32 mouse cellular contexts compared by ENCODE assay signal in genomic region chr10:77798164-77798920, GRCm38 (mm10). TPM values are rescaled to one million over a fixed set of nuclear protein-coding genes. Genes with fewer than 3 reads are reported as not detected.
DNase-seq lines count a peak whose midpoint lies in the region; ATAC-seq lines count a peak whose summit lies in the region.
"Not testable (repeated sequence)": the region's sequence is repeated elsewhere in the genome, so short reads cannot be mapped to it uniquely, and the experiment has no call there.
"Had no signal": no experiment of that assay in that cellular context is flagged by ENCODE, and none has a peak within 500 bp of the region (broad histone marks: within the 10 kb centered on the region; RNA-seq: fewer than 3 reads in every experiment).

No protein-coding gene starts in this region.

- H3K27me3 ChIP-seq in forebrain, embryonic 12.5 days = not testable (repeated sequence)

- not testable (repeated sequence) for H3K4me2 ChIP-seq in forebrain, embryonic 12.5 days

- H3K36me3 ChIP-seq in forebrain, embryonic 12.5 days (replicated peaks) = not testable (repeated sequence)

- H3K9me3 ChIP-seq in forebrain, embryonic 12.5 days = not testable (repeated sequence)

- H3K9ac ChIP-seq in forebrain, embryonic 12.5 days = not testable (repeated sequence)

- DNase-seq in cerebellum, adult 9-10 months = peak; percentile 26
- DNase-seq in heart, adult 18-20 months = peak; percentile 6 to 7
- peak; percentile 31 to 50 for DNase-seq in heart, postnatal 10 days
- DNase-seq in kidney, postnatal 10 days = peak; percentile 27
- peak; percentile 16 for DNase-seq in mesoderm, embryonic 11.5 days (ENCODE audit: low read depth, low spot score)
- peak; percentile 12 for DNase-seq in neural tube, embryonic 10.5 days (ENCODE audit: extremely low spot score, low spot score)

- peaks cover 16% of the 10 kb centered on the region; the same call in 1 of the 2 replicates for H3K4me1 ChIP-seq in forebrain, embryonic 12.5 days

- peak overlapping the region; percentile 70 for H3K27ac ChIP-seq in forebrain, embryonic 12.5 days

- WGBS in forebrain, embryonic 12.5 days = 27% methylated on average over 3 of the region's 3 CpGs

- ATAC-seq in forebrain, embryonic 12.5 days (ENCODE audit: low FRiP score) = not testable (repeated sequence)

- intact Hi-C loops in heart, postnatal 10 days (cut with DNase I) = not testable (repeated sequence)

- H3K4me3 ChIP-seq in forebrain, embryonic 12.5 days (replicated peaks) = not testable (repeated sequence)

RNA-seq across cellular contexts. Expression of gene Gm19668, which starts 0.6 kb away (rescaled TPM):
- not detected in 2 replicates for polyA plus RNA-seq in forebrain, embryonic 12.5 days (2016; fragmentation: Nextera tagmentation; extraction: Ambion mirVana)
- not detected for total RNA-seq in heart, adult 18-20 months (2021)
- not detected for total RNA-seq in heart, postnatal 10 days (2021)
- total RNA-seq: adrenal gland, adult 18-20 months; adrenal gland, postnatal 36 days; CH12.LX; gastrocnemius, postnatal 10 days; granulocyte monocyte progenitor cell, adult 5-6 weeks; layer of hippocampus, adult 18-20 months; layer of hippocampus, postnatal 14 days; left cerebral cortex, adult 8-10 months had no signal
- polyA plus RNA-seq: cerebellum, adult 2 months; cortical plate, adult 2 months; embryonic facial prominence, embryonic 10.5 days; G1E; heart, embryonic 14.5 days; hindbrain, embryonic 15.5 days; intestine, embryonic 14.5 days; kidney, adult 2 months; kidney, postnatal 0 days; limb, embryonic 10.5 days; liver, embryonic 15.5 days; lung, postnatal 0 days; midbrain, embryonic 16.5 days; myocyte; Patski; stomach, postnatal 0 days; thymus, adult 2 months had no signal

RNA-seq across cellular contexts. Expression of gene Gm9639, which starts 3.5 kb away (rescaled TPM):
- not detected in 2 replicates for polyA plus RNA-seq in forebrain, embryonic 12.5 days (2016; fragmentation: Nextera tagmentation; extraction: Ambion mirVana)
- not detected for total RNA-seq in heart, adult 18-20 months (2021)
- total RNA-seq in heart, postnatal 10 days (2021) = not detected
- total RNA-seq: adrenal gland, adult 18-20 months; adrenal gland, postnatal 36 days; CH12.LX; G1E; gastrocnemius, postnatal 10 days; granulocyte monocyte progenitor cell, adult 5-6 weeks; layer of hippocampus, adult 18-20 months; layer of hippocampus, postnatal 14 days; left cerebral cortex, adult 8-10 months had no signal
- polyA plus RNA-seq: cerebellum, adult 2 months; cortical plate, adult 2 months; embryonic facial prominence, embryonic 10.5 days; G1E; heart, embryonic 14.5 days; hindbrain, embryonic 15.5 days; intestine, embryonic 14.5 days; kidney, adult 2 months; kidney, postnatal 0 days; limb, embryonic 10.5 days; liver, embryonic 15.5 days; lung, postnatal 0 days; midbrain, embryonic 16.5 days; myocyte; Patski; stomach, postnatal 0 days; thymus, adult 2 months had no signal

RNA-seq across cellular contexts. Expression of gene Gm7137, which starts 10.3 kb away (rescaled TPM):
- polyA plus RNA-seq in forebrain, embryonic 12.5 days (2016; fragmentation: Nextera tagmentation; extraction: Ambion mirVana) = not detected in 2 replicates
- not detected for total RNA-seq in heart, adult 18-20 months (2021)
- total RNA-seq in heart, postnatal 10 days (2021) = not detected
- total RNA-seq: adrenal gland, adult 18-20 months; adrenal gland, postnatal 36 days; CH12.LX; G1E; gastrocnemius, postnatal 10 days; granulocyte monocyte progenitor cell, adult 5-6 weeks; layer of hippocampus, adult 18-20 months; layer of hippocampus, postnatal 14 days; left cerebral cortex, adult 8-10 months had no signal
- polyA plus RNA-seq: cerebellum, adult 2 months; cortical plate, adult 2 months; embryonic facial prominence, embryonic 10.5 days; G1E; heart, embryonic 14.5 days; hindbrain, embryonic 15.5 days; intestine, embryonic 14.5 days; kidney, adult 2 months; kidney, postnatal 0 days; limb, embryonic 10.5 days; liver, embryonic 15.5 days; lung, postnatal 0 days; midbrain, embryonic 16.5 days; myocyte; Patski; stomach, postnatal 0 days; thymus, adult 2 months had no signal

RNA-seq across cellular contexts. Expression of gene Gm9507, which starts 13.3 kb away (rescaled TPM):
- polyA plus RNA-seq in forebrain, embryonic 12.5 days (2016; fragmentation: Nextera tagmentation; extraction: Ambion mirVana) = not detected in 2 replicates
- total RNA-seq in heart, adult 18-20 months (2021) = not detected
- total RNA-seq in heart, postnatal 10 days (2021) = not detected
- total RNA-seq: adrenal gland, adult 18-20 months; adrenal gland, postnatal 36 days; CH12.LX; G1E; gastrocnemius, postnatal 10 days; granulocyte monocyte progenitor cell, adult 5-6 weeks; layer of hippocampus, adult 18-20 months; layer of hippocampus, postnatal 14 days; left cerebral cortex, adult 8-10 months had no signal
- polyA plus RNA-seq: cerebellum, adult 2 months; cortical plate, adult 2 months; embryonic facial prominence, embryonic 10.5 days; G1E; heart, embryonic 14.5 days; hindbrain, embryonic 15.5 days; intestine, embryonic 14.5 days; kidney, adult 2 months; kidney, postnatal 0 days; limb, embryonic 10.5 days; liver, embryonic 15.5 days; lung, postnatal 0 days; midbrain, embryonic 16.5 days; myocyte; Patski; stomach, postnatal 0 days; thymus, adult 2 months had no signal

RNA-seq across cellular contexts. Expression of gene Gm3250, which starts 16.0 kb away (rescaled TPM):
- not detected in 2 replicates for polyA plus RNA-seq in forebrain, embryonic 12.5 days (2016; fragmentation: Nextera tagmentation; extraction: Ambion mirVana)
- not detected for total RNA-seq in heart, adult 18-20 months (2021)
- not detected for total RNA-seq in heart, postnatal 10 days (2021)
- total RNA-seq: adrenal gland, adult 18-20 months; adrenal gland, postnatal 36 days; CH12.LX; G1E; gastrocnemius, postnatal 10 days; granulocyte monocyte progenitor cell, adult 5-6 weeks; layer of hippocampus, adult 18-20 months; layer of hippocampus, postnatal 14 days; left cerebral cortex, adult 8-10 months had no signal
- polyA plus RNA-seq: cerebellum, adult 2 months; cortical plate, adult 2 months; embryonic facial prominence, embryonic 10.5 days; G1E; heart, embryonic 14.5 days; hindbrain, embryonic 15.5 days; intestine, embryonic 14.5 days; kidney, adult 2 months; kidney, postnatal 0 days; limb, embryonic 10.5 days; liver, embryonic 15.5 days; lung, postnatal 0 days; midbrain, embryonic 16.5 days; myocyte; Patski; stomach, postnatal 0 days; thymus, adult 2 months had no signal
